Mouse (Mus musculus) cortical plate, adult 2 months (tissue): ENCODE data around the gene Rasa2. TPM values are rescaled to one million over a fixed set of nuclear protein-coding genes. Genes with fewer than 3 reads are reported as not detected.

ENCODE experiments used
- H3K27ac ChIP-seq: fragments of 200-500 bp; 2 replicates; pipeline ENCODE4 v1.5.1; 2012; ENCODE audit warnings: low read length, control low read depth, inconsistent platforms; ENCODE audit not compliant: insufficient read depth
- H3K4me1 ChIP-seq: fragments of 200-500 bp; 2 replicates; pipeline ENCODE4 v1.6.1; 2011; ENCODE audit warnings: low read length; ENCODE audit not compliant: control insufficient read depth, insufficient read depth
- H3K4me3 ChIP-seq: fragments of 200-500 bp; 2 replicates; pipeline ENCODE4 v1.5.1; 2011; ENCODE audit warnings: mild to moderate bottlenecking, low read length, control low read depth; ENCODE audit not compliant: insufficient read depth
- CTCF ChIP-seq: fragments of 200-500 bp; IDR thresholded peaks from 2 replicates; pipeline ENCODE4 v1.5.1; 2011; ENCODE audit warnings: mild to moderate bottlenecking, control low read depth, low read length; ENCODE audit not compliant: insufficient read depth; ENCODE audit errors: extremely low read depth
- POLR2A ChIP-seq: fragments of 200-500 bp; IDR thresholded peaks from 2 replicates; pipeline ENCODE4 v1.6.1; 2011; ENCODE audit warnings: mild to moderate bottlenecking, low read length, control low read depth; ENCODE audit not compliant: insufficient read depth; ENCODE audit errors: extremely low read depth
- polyA plus RNA-seq: library from polyadenylated mRNA; depleted of rRNA; stranded (reverse); fragments of >200 nt; gene quantifications from 2 replicates; pipeline ENCODE4 v1.2.3, GENCODE M21; 2012

Gene Rasa2
- polyA plus RNA-seq, 1 experiment, result 10.1 TPM

- Histone ChIP-seq H3K4me1 (no peaks in the 10 kb centered on the region), H3K4me3 (no peak overlapping the region), H3K27ac (no peak overlapping the region)
- TF ChIP-seq CTCF, result no peak
- TF ChIP-seq POLR2A, result no peak
Observed at GRCm38 (mm10) chr9:96639451-96639850, 8.0 kb upstream of the Rasa2 start.

GRCm38 (mm10) chr9:96638508-96638907 lies 7.1 kb upstream of the Rasa2 start:
- H3K27ac ChIP-seq, result no peak overlapping the region
- H3K4me3 ChIP-seq, result no peak overlapping the region
- H3K4me1 ChIP-seq, result no peaks in the 10 kb centered on the region
- TF ChIP-seq CTCF (no peak), POLR2A (no peak)

GRCm38 (mm10) chr9:96637157-96637548 lies 5.7 kb upstream of the Rasa2 start:
- H3K4me3 ChIP-seq, result no peak overlapping the region
- no peaks in the 10 kb centered on the region for H3K4me1 ChIP-seq
- TF ChIP-seq POLR2A (no peak), CTCF (no peak)
- H3K27ac ChIP-seq, result no peak overlapping the region

GRCm38 (mm10) chr9:96636423-96637156 lies 5.2 kb upstream of the Rasa2 start:
- H3K4me3 ChIP-seq, result no peak overlapping the region
- TF ChIP-seq CTCF (no peak), POLR2A (no peak)
- no peak overlapping the region for H3K27ac ChIP-seq
- H3K4me1 ChIP-seq, result no peaks in the 10 kb centered on the region

- no peaks in the 10 kb centered on the region for H3K4me1 ChIP-seq
- H3K27ac ChIP-seq, result no peak overlapping the region
- H3K4me3 ChIP-seq, result no peak overlapping the region
- TF ChIP-seq CTCF, result no peak
- no peak for TF ChIP-seq POLR2A
Observed at GRCm38 (mm10) chr9:96635899-96636298, 4.5 kb upstream of the Rasa2 start.

- H3K27ac ChIP-seq, result no peak overlapping the region
- no peak overlapping the region for H3K4me3 ChIP-seq
- TF ChIP-seq CTCF, result no peak
- TF ChIP-seq POLR2A, result no peak
- H3K4me1 ChIP-seq, result no peaks in the 10 kb centered on the region
Observed at GRCm38 (mm10) chr9:96635176-96635575, 3.8 kb upstream of the Rasa2 start.

GRCm38 (mm10) chr9:96633771-96634170 lies 2.4 kb upstream of the Rasa2 start:
- no peak overlapping the region for H3K27ac ChIP-seq
- H3K4me3 ChIP-seq, result no peak overlapping the region
- no peaks in the 10 kb centered on the region for H3K4me1 ChIP-seq
- TF ChIP-seq CTCF (no peak), POLR2A (no peak)

GRCm38 (mm10) chr9:96632756-96633155 lies 1.3 kb upstream of the Rasa2 start:
- no peak overlapping the region for H3K4me3 ChIP-seq
- no peak overlapping the region for H3K27ac ChIP-seq
- peaks cover 2% of the 10 kb centered on the region for H3K4me1 ChIP-seq
- TF ChIP-seq POLR2A (no peak), CTCF (no peak)

GRCm38 (mm10) chr9:96632073-96632690 lies 765 bp upstream of the Rasa2 start:
- TF ChIP-seq CTCF, result no peak
- no peak for TF ChIP-seq POLR2A
- Histone ChIP-seq H3K27ac (no peak overlapping the region), H3K4me1 (peaks cover 4% of the 10 kb centered on the region), H3K4me3 (no peak overlapping the region; the same call in 1 of the 2 replicates)

- TF ChIP-seq CTCF (no peak), POLR2A (no peak)
- Histone ChIP-seq H3K4me3 (peak overlapping the region; percentile 51), H3K4me1 (peaks cover 4% of the 10 kb centered on the region), H3K27ac (no peak overlapping the region)
Observed at GRCm38 (mm10) chr9:96630571-96631388, 637 bp downstream of the Rasa2 start.
